Mouse (Mus musculus): ENCODE data around the gene Slc35a5.

DNA sequence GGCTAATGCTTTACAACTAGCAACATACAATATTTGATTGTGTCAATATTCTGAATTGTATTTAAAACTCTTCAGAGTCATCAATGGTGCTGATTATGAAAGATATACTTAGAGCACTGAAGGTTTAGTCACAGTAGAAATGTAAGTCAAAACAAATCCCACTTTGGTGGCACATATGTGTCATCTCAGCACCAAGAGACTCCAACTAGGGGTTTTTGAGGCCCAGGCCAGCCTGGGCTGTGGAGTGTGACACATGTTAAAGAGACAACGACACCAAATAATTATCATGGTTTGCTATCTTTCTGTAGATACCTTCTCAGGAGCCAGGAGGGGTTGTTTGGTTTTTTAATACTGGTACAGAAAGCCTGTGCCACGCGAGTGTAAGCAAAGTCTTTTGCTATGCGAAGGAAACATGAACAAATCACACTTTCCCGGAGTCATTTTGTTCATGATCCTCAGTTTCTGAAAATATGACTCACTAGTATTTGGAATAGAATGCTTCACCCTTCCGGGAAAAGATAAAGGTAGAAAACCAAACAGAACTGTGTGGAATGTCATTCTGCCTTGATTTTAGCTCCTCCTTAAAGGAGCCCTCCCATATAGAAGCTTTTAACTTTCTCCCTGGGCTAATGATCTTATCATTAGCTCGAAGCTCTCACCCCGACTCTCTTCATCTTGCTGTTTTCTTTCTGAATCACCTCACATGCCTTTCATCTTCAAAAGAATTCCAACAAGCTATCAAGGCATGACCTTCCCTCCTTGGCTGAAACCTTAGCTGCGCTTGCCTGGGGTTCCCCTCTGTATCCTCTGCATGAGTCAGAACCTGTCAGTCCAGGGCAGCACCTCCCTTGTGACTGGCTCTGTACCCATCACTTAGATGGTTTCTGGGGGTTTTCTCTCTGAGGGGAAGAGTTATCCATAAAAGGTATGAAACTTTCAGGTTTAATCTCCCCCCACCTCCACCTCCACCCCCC is 34.0 kb downstream of the Slc35a5 start:
- TF ChIP-seq CTCF (IDR thresholded peaks at IDR 0.05; ENCODE audit: borderline replicate concordance, insufficient read depth, low read depth, low read length) (no peak), POLR2A (IDR thresholded peaks at IDR 0.05; ENCODE audit: borderline replicate concordance, insufficient read depth, low read length) (no peak)
